Mouse (Mus musculus) forebrain, embryonic 11.5 days (tissue): ENCODE results near the gene Xrcc1. TPM values are rescaled to one million over a fixed set of nuclear protein-coding genes. Genes with fewer than 3 reads are reported as not detected.
A peak's percentile ranks its signal among the peaks of the same experiment; 100 is the strongest.

Source experiments
- ATAC-seq: fragments of 200-750 bp; cut with Nextera tagmentation; replicated peaks from 2 replicates; pipeline ENCODE4 v1.8.0; 2017; ENCODE audit warnings: moderate TSS enrichment; ENCODE audit not compliant: low FRiP score
- DNase-seq: peaks from one replicate; pipeline ENCODE4 v3.0.0-alpha.2; 2017; ENCODE audit warnings: low spot score
- H3K27ac ChIP-seq: fragments of 300-500 bp; sonication (generic); 2 replicates; pipeline ENCODE4 v1.5.1; 2014; ENCODE audit warnings: low read depth, low read length
- H3K27me3 ChIP-seq: fragments of 300-500 bp; sonication (generic); 2 replicates; pipeline ENCODE4 v1.6.1; 2014; ENCODE audit warnings: mild to moderate bottlenecking, low read length, mixed read lengths; ENCODE audit not compliant: control insufficient read depth, insufficient read depth
- H3K36me3 ChIP-seq: fragments of 300-500 bp; sonication (generic); 2 replicates; pipeline ENCODE4 v1.6.1; 2014; ENCODE audit warnings: mild to moderate bottlenecking, low read length, moderate library complexity, mixed read lengths; ENCODE audit not compliant: control insufficient read depth, insufficient read depth
- H3K4me1 ChIP-seq: fragments of 300-500 bp; sonication (generic); replicated peaks from 2 replicates; pipeline ENCODE4 v1.6.1; 2014; ENCODE audit warnings: low read length, mixed read lengths; ENCODE audit not compliant: control insufficient read depth, insufficient read depth
- H3K4me2 ChIP-seq: fragments of 300-500 bp; sonication (generic); 2 replicates; pipeline ENCODE4 v1.6.1; 2014; ENCODE audit warnings: low read depth, mild to moderate bottlenecking, low read length, moderate library complexity, mixed read lengths; ENCODE audit not compliant: severe bottlenecking
- H3K4me3 ChIP-seq: fragments of 300-500 bp; sonication (generic); 2 replicates; pipeline ENCODE4 v1.5.1; 2014; ENCODE audit warnings: low read depth, low read length
- H3K9ac ChIP-seq: fragments of 300-500 bp; sonication (generic); 2 replicates; pipeline ENCODE4 v1.6.1; 2014; ENCODE audit warnings: low read length
- H3K9me3 ChIP-seq: fragments of 300-500 bp; sonication (generic); 2 replicates; pipeline ENCODE4 v1.6.1; 2016; ENCODE audit warnings: low read length, mixed read lengths; ENCODE audit not compliant: control insufficient read depth
- WGBS: fragments of 180-500 bp; shearing (Covaris S2); extraction: QIAGEN DNeasy Blood & Tissue Kit; methylation state at CpG from one replicate; pipeline ENCODE4 v1.1.7; 2014; 5-methylcytosine and 5-hydroxymethylcytosine counted together
- polyA plus RNA-seq: library from polyadenylated mRNA; unstranded; fragments of >200 nt; fragmentation: Nextera tagmentation; extraction: Ambion mirVana; gene quantifications from 2 replicates; pipeline ENCODE4 v1.2.1, GENCODE M21; 2014

Gene Xrcc1
- polyA plus RNA-seq, 1 experiment from 2014 or later = 140 TPM

- no peaks in the 10 kb centered on the region; the same call in 1 of the 2 replicates for H3K36me3 ChIP-seq
- H3K27ac ChIP-seq = no peak overlapping the region
- H3K27me3 ChIP-seq = no peaks in the 10 kb centered on the region
- DNase-seq (peak; percentile 83), ATAC-seq (no peak)
- no peaks in the 10 kb centered on the region for H3K9me3 ChIP-seq
- H3K4me2 ChIP-seq = no peak overlapping the region
- H3K4me1 ChIP-seq = no peaks in the 10 kb centered on the region
- no peak overlapping the region for H3K4me3 ChIP-seq
- WGBS = 64% methylated on average over 6 of the region's 6 CpGs
- H3K9ac ChIP-seq = no peak overlapping the region
Observed at GRCm38 (mm10) chr7:24564607-24565265, 18.6 kb downstream of the Xrcc1 start.

DNA sequence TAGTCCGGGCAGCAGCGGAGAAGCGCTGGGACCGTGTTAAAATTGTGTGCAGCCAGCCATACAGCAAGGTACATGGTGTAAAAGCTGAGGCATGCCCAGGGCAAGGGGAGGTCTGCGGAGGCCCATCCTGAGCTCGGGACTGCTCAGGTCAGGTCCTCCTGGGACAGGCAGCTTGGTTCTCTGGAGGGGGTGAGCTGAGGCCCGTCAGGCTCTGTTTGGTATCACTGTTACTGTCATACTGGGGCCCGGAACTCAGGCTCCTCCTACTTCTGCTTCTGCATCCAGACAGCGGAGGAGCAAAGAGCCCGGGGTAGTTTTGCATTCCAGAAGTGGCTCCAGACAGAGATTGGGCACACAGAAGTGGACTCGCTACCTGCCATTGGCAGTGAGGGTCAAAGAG lies 19.5 kb downstream of the Xrcc1 start:
- no peaks in the 10 kb centered on the region for H3K9me3 ChIP-seq
- no peaks in the 10 kb centered on the region for H3K27me3 ChIP-seq
- H3K36me3 ChIP-seq = peaks cover 3% of the 10 kb centered on the region; the same call in 1 of the 2 replicates
- no peak overlapping the region for H3K4me3 ChIP-seq
- ATAC-seq (no peak), DNase-seq (no peak)
- WGBS = 93% methylated on average over 11 of the region's 11 CpGs
- H3K4me2 ChIP-seq = no peak overlapping the region
- H3K4me1 ChIP-seq = no peaks in the 10 kb centered on the region
- H3K27ac ChIP-seq = no peak overlapping the region
- no peak overlapping the region for H3K9ac ChIP-seq

DNA sequence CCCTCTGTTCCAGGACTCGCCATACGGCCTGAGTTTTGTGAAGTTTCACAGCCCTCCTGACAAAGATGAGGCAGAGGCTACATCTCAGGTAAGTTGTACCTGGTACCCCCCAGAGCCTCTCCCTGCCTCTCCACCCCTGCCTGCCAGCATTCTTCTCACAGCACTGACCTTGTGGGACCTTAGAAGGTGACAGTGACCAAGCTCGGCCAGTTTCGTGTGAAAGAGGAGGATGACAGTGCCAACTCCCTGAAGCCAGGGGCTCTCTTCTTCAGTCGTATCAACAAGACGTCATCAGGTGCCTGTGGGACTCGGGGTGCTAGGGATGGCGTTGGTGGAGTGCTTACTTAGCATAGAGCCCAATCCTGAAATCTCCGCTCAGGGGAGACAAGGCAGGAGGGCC lies 20.1 kb downstream of the Xrcc1 start:
- Histone ChIP-seq H3K27me3 (no peaks in the 10 kb centered on the region), H3K4me1 (no peaks in the 10 kb centered on the region), H3K9me3 (no peaks in the 10 kb centered on the region), H3K4me3 (no peak overlapping the region), H3K36me3 (peaks cover 3% of the 10 kb centered on the region; the same call in 1 of the 2 replicates), H3K9ac (no peak overlapping the region), H3K4me2 (no peak overlapping the region), H3K27ac (no peak overlapping the region)
- ATAC-seq = no peak
- DNase-seq = no peak
- WGBS = 93% methylated on average over 9 of the region's 9 CpGs

GRCm38 (mm10) chr7:24568512-24568911 lies 22.4 kb downstream of the Xrcc1 start:
- no peak overlapping the region for H3K4me2 ChIP-seq
- ATAC-seq = no peak
- no peak overlapping the region for H3K9ac ChIP-seq
- H3K27me3 ChIP-seq = no peaks in the 10 kb centered on the region
- 89% methylated on average over 4 of the region's 4 CpGs for WGBS
- H3K4me3 ChIP-seq = no peak overlapping the region
- H3K27ac ChIP-seq = no peak overlapping the region
- no peaks in the 10 kb centered on the region for H3K4me1 ChIP-seq
- no peaks in the 10 kb centered on the region for H3K9me3 ChIP-seq
- DNase-seq = no peak
- H3K36me3 ChIP-seq = peaks cover 5% of the 10 kb centered on the region; the same call in 1 of the 2 replicates

DNA sequence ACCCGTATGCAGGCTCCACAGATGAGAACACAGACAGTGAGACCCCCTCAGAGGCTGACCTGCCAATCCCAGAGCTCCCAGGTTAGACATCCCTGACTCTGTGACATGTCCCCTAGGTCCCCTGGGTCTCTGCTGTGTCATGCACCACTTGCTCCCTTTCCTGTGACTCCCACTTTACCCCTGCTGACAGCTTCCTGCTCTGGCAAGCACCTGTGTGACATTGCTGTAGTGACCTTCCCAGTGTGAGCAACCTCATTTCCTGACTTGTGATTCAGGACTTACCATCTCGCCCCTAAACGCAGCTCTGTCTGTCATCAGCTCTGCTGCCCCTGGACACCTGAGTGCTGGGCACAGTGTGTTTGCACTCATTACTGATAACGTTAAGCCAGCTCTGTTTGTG lies 25.0 kb downstream of the Xrcc1 start:
- ATAC-seq (no peak), DNase-seq (no peak)
- Histone ChIP-seq H3K4me2 (no peak overlapping the region), H3K9me3 (no peaks in the 10 kb centered on the region), H3K4me3 (no peak overlapping the region), H3K4me1 (no peaks in the 10 kb centered on the region), H3K36me3 (peaks cover 5% of the 10 kb centered on the region; the same call in 1 of the 2 replicates), H3K27me3 (no peaks in the 10 kb centered on the region), H3K9ac (no peak overlapping the region), H3K27ac (no peak overlapping the region)
- 86% methylated on average over 4 of the region's 4 CpGs for WGBS

GRCm38 (mm10) chr7:24572455-24572854 lies 26.4 kb downstream of the Xrcc1 start:
- Histone ChIP-seq H3K27ac (no peak overlapping the region), H3K4me3 (no peak overlapping the region), H3K4me1 (no peaks in the 10 kb centered on the region), H3K36me3 (peaks cover 5% of the 10 kb centered on the region; the same call in 1 of the 2 replicates), H3K4me2 (no peak overlapping the region), H3K9ac (no peak overlapping the region), H3K9me3 (no peaks in the 10 kb centered on the region), H3K27me3 (no peaks in the 10 kb centered on the region)
- no peak for ATAC-seq
- WGBS = 47% methylated on average over 5 of the region's 5 CpGs
- no peak for DNase-seq

DNA sequence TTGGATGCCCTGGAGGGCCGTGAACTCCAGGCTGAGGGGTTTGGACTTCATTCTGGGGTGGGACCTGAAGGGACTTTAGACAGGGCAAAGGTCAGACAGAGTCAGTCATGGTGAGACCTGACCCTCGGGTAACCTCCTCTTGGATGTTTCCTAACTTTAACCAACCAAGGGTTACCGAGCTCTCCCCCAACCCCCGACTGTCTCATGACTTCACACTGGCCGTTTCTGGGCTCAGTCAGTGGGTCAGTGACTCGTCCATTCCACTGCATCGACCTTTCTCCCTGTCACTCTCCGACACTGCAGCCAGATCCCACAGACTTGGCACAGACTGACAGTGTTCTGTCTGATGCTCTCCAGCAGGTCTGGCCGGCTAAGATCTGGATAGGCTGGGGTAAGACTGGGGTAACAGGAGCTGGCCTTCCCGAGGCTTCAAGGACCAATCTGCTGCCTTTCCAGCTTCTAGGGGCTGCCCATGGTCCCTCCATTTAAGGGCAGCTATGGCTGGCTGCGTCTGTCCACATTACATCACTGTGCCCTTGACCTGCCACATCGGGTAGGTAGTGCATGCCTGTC lies 28.2 kb downstream of the Xrcc1 start:
- H3K4me3 ChIP-seq = no peak overlapping the region
- WGBS = 66% methylated on average over 12 of the region's 12 CpGs
- H3K9ac ChIP-seq = no peak overlapping the region; the same call in 1 of the 2 replicates
- H3K9me3 ChIP-seq = no peaks in the 10 kb centered on the region
- peaks cover 5% of the 10 kb centered on the region; the same call in 1 of the 2 replicates for H3K36me3 ChIP-seq
- no peaks in the 10 kb centered on the region for H3K27me3 ChIP-seq
- H3K27ac ChIP-seq = no peak overlapping the region
- H3K4me1 ChIP-seq = no peaks in the 10 kb centered on the region
- no peak overlapping the region for H3K4me2 ChIP-seq
- ATAC-seq (no peak), DNase-seq (no peak)

GRCm38 (mm10) chr7:24577811-24578210 lies 31.7 kb downstream of the Xrcc1 start:
- no peaks in the 10 kb centered on the region for H3K27me3 ChIP-seq
- no peaks in the 10 kb centered on the region for H3K9me3 ChIP-seq
- H3K4me3 ChIP-seq = no peak overlapping the region
- H3K4me2 ChIP-seq = no peak overlapping the region
- DNase-seq (no peak), ATAC-seq (no peak)
- no peak overlapping the region for H3K27ac ChIP-seq
- 91% methylated on average over 10 of the region's 10 CpGs for WGBS
- no peaks in the 10 kb centered on the region for H3K36me3 ChIP-seq
- no peaks in the 10 kb centered on the region for H3K4me1 ChIP-seq
- H3K9ac ChIP-seq = no peak overlapping the region

DNA sequence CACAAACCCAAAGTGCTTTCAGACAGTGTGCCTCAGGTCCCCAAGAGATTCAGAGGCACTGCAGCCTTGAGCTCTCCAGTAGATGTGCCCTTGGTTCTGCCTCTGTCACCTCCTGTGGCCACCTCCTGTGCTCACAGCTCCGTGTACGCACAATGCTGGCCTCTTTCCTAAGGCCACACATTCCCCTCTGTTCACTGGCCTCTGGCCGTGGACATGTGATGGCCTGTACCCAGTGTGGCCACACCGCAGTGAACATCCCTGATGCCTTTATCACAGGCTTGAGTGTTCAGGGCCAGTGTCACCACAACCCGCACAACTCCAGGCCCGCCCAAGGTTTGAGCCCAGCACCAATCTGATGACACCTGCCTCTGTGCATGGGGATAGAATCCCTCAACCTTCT lies 38.8 kb downstream of the Xrcc1 start:
- H3K9ac ChIP-seq = no peak overlapping the region
- ATAC-seq (no peak), DNase-seq (no peak)
- peaks cover 24% of the 10 kb centered on the region for H3K27me3 ChIP-seq
- WGBS = 86% methylated on average over 6 of the region's 6 CpGs
- no peaks in the 10 kb centered on the region for H3K9me3 ChIP-seq
- no peak overlapping the region for H3K27ac ChIP-seq
- H3K4me3 ChIP-seq = no peak overlapping the region
- no peaks in the 10 kb centered on the region for H3K36me3 ChIP-seq
- H3K4me1 ChIP-seq = no peaks in the 10 kb centered on the region; the same call in 1 of the 2 replicates
- no peak overlapping the region for H3K4me2 ChIP-seq
